Mouse (Mus musculus) spleen, adult 2 months (tissue): ENCODE data around the gene Gm37240.

Source experiments
- CTCF ChIP-seq: fragments of 200-500 bp; IDR thresholded peaks from 2 replicates; pipeline ENCODE4 v1.5.1; 2011; ENCODE audit warnings: mild to moderate bottlenecking, inconsistent platforms; ENCODE audit not compliant: insufficient read depth, insufficient read length, insufficient replicate concordance; ENCODE audit errors: extremely low read depth
- POLR2A ChIP-seq: fragments of 200-500 bp; IDR thresholded peaks from 2 replicates; pipeline ENCODE4 v1.6.1; 2011; ENCODE audit warnings: low read depth, low read length, inconsistent platforms

DNA sequence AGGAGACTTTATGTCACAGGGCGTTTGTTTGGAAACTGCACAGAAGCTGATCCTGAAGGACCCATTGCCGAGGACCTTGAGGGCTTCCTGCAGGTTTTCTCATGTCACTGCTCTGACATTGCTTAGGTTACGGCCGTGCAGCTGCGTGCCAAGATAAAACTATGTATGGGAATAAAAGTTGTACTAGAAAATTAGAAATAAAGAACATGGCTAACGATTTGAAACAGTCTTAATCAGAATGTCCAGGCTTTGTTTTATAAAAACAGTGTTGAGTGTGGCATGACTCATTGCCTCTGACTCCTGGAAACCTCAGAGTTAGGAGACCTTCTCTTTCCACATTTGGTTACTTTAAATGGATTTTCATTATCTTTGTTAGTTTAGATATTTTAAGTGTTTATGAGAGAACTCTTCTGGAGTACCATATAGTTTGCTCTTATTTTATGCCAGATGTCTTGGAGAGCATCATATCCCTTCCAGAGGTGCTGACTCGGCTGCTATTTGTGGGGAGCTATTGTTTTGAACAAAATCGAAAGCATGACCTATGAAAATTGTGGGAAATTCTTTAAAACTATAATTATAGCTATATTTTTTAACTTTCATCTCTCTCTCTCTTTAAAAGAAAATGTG, 960.0 kb downstream of the Gm37240 start:
- TF ChIP-seq CTCF (no peak), POLR2A (no peak)
